Mouse (Mus musculus): ENCODE results near the gene Cit. TPM values are rescaled to one million over a fixed set of nuclear protein-coding genes. Genes with fewer than 3 reads are reported as not detected.

The Cit gene
- total and polyA plus RNA-seq, 3 experiments = 44.1 to 126 (median 69.8) TPM

DNA sequence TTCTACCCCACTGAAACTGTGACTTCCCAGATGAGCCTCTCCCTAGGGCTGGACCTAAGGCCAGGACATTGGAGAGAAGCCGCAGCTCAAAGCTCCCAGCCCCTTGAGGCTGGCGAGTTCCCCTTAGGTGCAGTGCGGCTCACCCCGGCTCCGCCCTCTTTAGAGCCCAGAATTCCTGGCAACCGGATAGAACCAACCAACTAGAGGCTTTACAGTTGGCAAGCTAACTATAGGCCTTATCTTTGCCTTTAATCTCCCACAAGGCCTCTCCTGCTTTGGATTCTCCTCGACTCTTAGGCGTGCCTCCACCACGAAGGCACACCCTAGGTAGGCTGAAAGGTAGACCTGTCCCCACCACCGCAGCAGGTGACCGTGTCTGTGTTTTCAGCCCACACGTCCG, 162.6 kb downstream of the Cit start:
- peaks cover 74% of the 10 kb centered on the region for H3K36me3 ChIP-seq (replicated peaks)
- peaks cover 27% of the 10 kb centered on the region for H3K4me1 ChIP-seq (ENCODE audit: insufficient read depth, low read depth, low read length)
- TF ChIP-seq GATA1 (IDR thresholded peaks at IDR 0.05; ENCODE audit: borderline replicate concordance, low read length) (no peak), GATA2 (IDR thresholded peaks at IDR 0.05; ENCODE audit: borderline replicate concordance, low read depth, low read length) (no peak)
- DNase-seq (ENCODE audit: low spot score) (no peak), ATAC-seq (ENCODE audit: extremely low read depth, insufficient number of reproducible peaks, low FRiP score, poor library complexity, severe bottlenecking) (no peak)
- no peaks in the 10 kb centered on the region for H3K9me3 ChIP-seq (replicated peaks)
- H3K27me3 ChIP-seq (ENCODE audit: insufficient read depth, low read length) = no peaks in the 10 kb centered on the region
- no peak overlapping the region for H3K4me3 ChIP-seq (ENCODE audit: low read depth, low read length)

DNA sequence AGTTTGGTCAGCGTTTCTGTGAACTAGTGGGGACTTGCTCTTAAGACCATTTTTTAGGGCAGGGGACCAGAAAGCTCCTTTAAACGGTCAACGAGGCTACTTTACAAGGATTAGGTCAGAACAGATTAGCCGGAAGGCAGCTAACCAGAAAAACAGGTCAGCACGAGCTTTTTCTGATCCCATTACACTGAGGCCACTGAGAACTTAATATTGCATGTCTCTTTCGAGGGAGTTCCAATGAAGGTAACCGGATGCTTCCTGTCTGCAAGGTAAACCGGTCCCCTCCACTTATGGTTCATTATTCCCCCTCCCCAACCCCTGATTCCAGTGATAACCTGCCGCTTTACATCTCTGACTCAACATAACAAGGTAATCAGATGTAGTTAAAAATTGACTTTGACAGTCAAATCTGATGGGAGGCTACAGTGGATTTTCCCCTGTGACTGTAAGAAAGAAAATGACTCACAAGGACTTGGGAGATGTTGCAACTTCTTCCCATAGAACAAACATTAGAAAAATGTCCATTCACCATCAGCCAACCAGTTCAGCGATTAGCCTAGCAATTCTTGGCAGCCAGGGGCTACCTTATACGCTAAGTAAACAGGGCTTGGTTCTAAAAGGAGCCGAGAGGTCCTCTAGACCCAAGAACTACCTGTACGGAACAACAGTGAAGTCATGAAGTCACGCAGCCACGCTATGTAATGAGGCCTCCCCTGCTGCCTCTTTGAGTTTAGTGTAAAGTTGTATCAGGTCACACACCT, 164.2 kb downstream of the Cit start:
- no peak overlapping the region for H3K4me3 ChIP-seq (ENCODE audit: low read depth, low read length)
- peaks cover 74% of the 10 kb centered on the region for H3K36me3 ChIP-seq (replicated peaks)
- no peaks in the 10 kb centered on the region for H3K9me3 ChIP-seq (replicated peaks)
- peaks cover 41% of the 10 kb centered on the region for H3K4me1 ChIP-seq (ENCODE audit: insufficient read depth, low read depth, low read length)
- no peaks in the 10 kb centered on the region for H3K27me3 ChIP-seq (ENCODE audit: insufficient read depth, low read length)
- TF ChIP-seq POLR2AphosphoS5 (IDR thresholded peaks at IDR 0.05; ENCODE audit: insufficient replicate concordance, low read depth, low read length) (no peak), GATA1 (IDR thresholded peaks at IDR 0.05; ENCODE audit: borderline replicate concordance, low read length) (no peak), CTCF (IDR thresholded peaks at IDR 0.05; ENCODE audit: low read depth, low read length) (no peak), TAL1 (conservative IDR thresholded peaks at IDR 0.05; ENCODE audit: low read depth, low read length) (no peak), GATA2 (IDR thresholded peaks at IDR 0.05; ENCODE audit: borderline replicate concordance, low read depth, low read length) (no peak)
- no peak for ATAC-seq (ENCODE audit: extremely low read depth, insufficient number of reproducible peaks, low FRiP score, poor library complexity, severe bottlenecking)
- DNase-seq (ENCODE audit: low spot score) = no peak

DNA sequence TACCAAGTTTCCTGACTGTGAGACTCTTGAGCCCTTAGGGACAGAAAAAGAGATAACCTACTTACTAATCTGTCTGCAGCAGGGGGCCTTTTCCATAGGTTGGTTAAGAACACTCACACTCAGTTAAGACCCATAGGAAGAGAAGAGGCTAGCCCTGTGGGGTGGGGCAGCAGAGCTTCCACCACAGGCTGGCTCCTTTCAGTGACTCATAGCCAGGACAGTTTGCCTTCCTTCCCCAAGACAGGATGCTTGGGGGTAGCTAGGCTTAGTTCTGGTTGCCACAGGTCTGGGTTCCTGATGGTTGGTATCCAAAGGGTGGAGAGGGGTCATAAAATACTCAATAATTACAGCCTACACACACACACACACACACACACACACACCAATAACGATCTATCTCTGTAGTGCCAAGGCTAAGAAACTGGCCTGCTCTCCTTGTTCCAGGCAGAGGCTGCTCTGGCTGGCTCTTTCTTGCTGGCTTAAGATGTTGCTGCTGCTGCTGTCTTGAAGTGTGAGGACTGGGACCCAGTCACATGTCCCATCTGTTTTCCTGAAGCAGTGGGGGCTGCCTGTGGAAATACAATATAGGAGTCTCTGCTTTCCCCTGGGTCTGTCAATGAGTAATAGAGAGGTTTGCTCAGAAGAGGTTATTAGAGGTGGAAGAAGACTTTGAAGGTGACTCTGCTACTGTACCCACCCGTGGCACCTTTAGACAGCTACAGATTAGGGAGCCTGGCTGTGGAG, 165.0 kb downstream of the Cit start:
- peaks cover 49% of the 10 kb centered on the region for H3K4me1 ChIP-seq (ENCODE audit: insufficient read depth, low read depth, low read length)
- no peaks in the 10 kb centered on the region for H3K27me3 ChIP-seq (ENCODE audit: insufficient read depth, low read length)
- no peak overlapping the region for H3K4me3 ChIP-seq (ENCODE audit: low read depth, low read length)
- H3K36me3 ChIP-seq (replicated peaks) = peaks cover 74% of the 10 kb centered on the region
- ATAC-seq (ENCODE audit: extremely low read depth, insufficient number of reproducible peaks, low FRiP score, poor library complexity, severe bottlenecking) (no peak), DNase-seq (ENCODE audit: low spot score) (no peak)
- TF ChIP-seq POLR2AphosphoS5 (IDR thresholded peaks at IDR 0.05; ENCODE audit: insufficient replicate concordance, low read depth, low read length) = no peak
- H3K9me3 ChIP-seq (replicated peaks) = no peaks in the 10 kb centered on the region

DNA sequence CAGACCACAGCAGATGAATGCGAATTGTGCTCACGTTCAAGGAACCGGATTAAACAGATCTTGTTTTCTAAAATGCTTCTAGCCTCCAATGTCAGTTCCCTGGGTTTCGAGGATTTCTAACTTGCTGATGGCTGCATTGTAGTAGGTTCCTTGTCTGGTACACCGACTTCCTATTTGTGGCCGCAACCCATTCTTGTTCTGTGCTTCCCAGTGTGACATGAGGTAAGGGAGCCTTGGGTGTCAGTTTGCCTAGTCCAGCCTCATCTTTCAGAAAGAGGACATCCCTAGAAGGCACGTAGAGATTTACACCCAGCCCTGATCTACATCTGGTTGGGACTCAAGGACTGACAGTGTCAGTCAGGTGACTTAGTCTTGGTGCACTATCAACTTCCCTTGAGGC, 166.6 kb downstream of the Cit start:
- Histone ChIP-seq H3K27me3 (ENCODE audit: insufficient read depth, low read length) (no peaks in the 10 kb centered on the region), H3K36me3 (replicated peaks) (peaks cover 76% of the 10 kb centered on the region), H3K4me1 (ENCODE audit: insufficient read depth, low read depth, low read length) (peaks cover 53% of the 10 kb centered on the region), H3K4me3 (ENCODE audit: low read depth, low read length) (no peak overlapping the region), H3K9me3 (replicated peaks) (no peaks in the 10 kb centered on the region)
- DNase-seq (ENCODE audit: low spot score) (no peak), ATAC-seq (ENCODE audit: extremely low read depth, insufficient number of reproducible peaks, low FRiP score, poor library complexity, severe bottlenecking) (no peak)
- no peak for TF ChIP-seq CTCF (IDR thresholded peaks at IDR 0.05; ENCODE audit: low read depth, low read length)
- no peak for TF ChIP-seq GATA1 (IDR thresholded peaks at IDR 0.05; ENCODE audit: borderline replicate concordance, low read length)
- no peak for TF ChIP-seq POLR2AphosphoS5 (IDR thresholded peaks at IDR 0.05; ENCODE audit: insufficient replicate concordance, low read depth, low read length)
- TF ChIP-seq GATA2 (IDR thresholded peaks at IDR 0.05; ENCODE audit: borderline replicate concordance, low read depth, low read length) = no peak
- TF ChIP-seq TAL1 (conservative IDR thresholded peaks at IDR 0.05; ENCODE audit: low read depth, low read length) = no peak

DNA sequence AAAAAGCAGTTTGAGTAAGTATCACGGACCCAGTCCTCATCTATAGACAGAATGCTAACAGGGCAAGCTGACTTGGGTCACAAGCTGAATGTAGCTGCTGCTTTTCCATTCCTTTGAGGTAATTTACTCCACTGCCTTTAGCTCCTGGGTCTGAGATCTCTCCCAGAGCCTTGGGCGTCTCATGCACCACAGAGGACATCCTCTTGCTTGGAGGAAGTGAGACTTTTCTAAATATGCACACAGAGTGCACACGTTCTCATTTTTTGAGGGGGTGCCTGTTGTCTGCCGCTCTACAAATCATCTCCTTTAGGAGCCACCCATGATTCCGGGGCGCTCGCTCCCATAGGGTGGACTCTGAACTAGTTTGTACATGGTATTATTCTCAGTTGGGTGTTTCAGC, 167.4 kb downstream of the Cit start:
- DNase-seq (ENCODE audit: low spot score) (no peak), ATAC-seq (ENCODE audit: extremely low read depth, insufficient number of reproducible peaks, low FRiP score, poor library complexity, severe bottlenecking) (no peak)
- Histone ChIP-seq H3K27me3 (ENCODE audit: insufficient read depth, low read length) (no peaks in the 10 kb centered on the region), H3K9me3 (replicated peaks) (no peaks in the 10 kb centered on the region), H3K4me1 (ENCODE audit: insufficient read depth, low read depth, low read length) (peaks cover 53% of the 10 kb centered on the region), H3K36me3 (replicated peaks) (peaks cover 76% of the 10 kb centered on the region), H3K4me3 (ENCODE audit: low read depth, low read length) (no peak overlapping the region)
- TF ChIP-seq GATA1 (IDR thresholded peaks at IDR 0.05; ENCODE audit: borderline replicate concordance, low read length) = no peak
- TF ChIP-seq CTCF (IDR thresholded peaks at IDR 0.05; ENCODE audit: low read depth, low read length) = no peak
- no peak for TF ChIP-seq POLR2AphosphoS5 (IDR thresholded peaks at IDR 0.05; ENCODE audit: insufficient replicate concordance, low read depth, low read length)
- TF ChIP-seq TAL1 (conservative IDR thresholded peaks at IDR 0.05; ENCODE audit: low read depth, low read length) = no peak
- TF ChIP-seq GATA2 (IDR thresholded peaks at IDR 0.05; ENCODE audit: borderline replicate concordance, low read depth, low read length) = no peak

DNA sequence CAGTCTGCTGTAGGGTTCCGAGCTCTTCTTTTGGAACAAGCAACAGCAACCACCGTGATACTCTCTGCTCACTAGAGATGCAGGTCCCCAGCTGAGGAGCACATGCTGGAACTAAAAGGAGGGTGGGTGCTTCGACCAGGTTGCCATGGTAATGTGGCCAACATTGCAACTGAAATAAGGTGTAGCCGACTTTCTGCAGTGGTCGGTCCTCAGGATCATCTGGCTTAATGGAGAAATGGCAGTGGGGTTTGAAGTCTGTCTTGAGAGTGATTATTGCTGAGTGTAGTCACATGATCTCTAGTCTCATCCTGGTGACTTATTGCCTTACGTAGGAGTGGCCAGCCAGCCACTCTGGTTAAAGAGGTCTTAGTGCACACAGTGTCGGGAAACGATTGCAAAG, 168.7 kb downstream of the Cit start:
- Histone ChIP-seq H3K36me3 (replicated peaks) (peaks cover 82% of the 10 kb centered on the region), H3K4me1 (ENCODE audit: insufficient read depth, low read depth, low read length) (peaks cover 61% of the 10 kb centered on the region), H3K4me3 (ENCODE audit: low read depth, low read length) (no peak overlapping the region; the same call in 1 of the 2 replicates), H3K27me3 (ENCODE audit: insufficient read depth, low read length) (no peaks in the 10 kb centered on the region), H3K9me3 (replicated peaks) (no peaks in the 10 kb centered on the region)
- DNase-seq (ENCODE audit: low spot score) (no peak), ATAC-seq (ENCODE audit: extremely low read depth, insufficient number of reproducible peaks, low FRiP score, poor library complexity, severe bottlenecking) (peak; percentile 18; the same call in 1 of the 2 replicates)
- no peak for TF ChIP-seq TAL1 (conservative IDR thresholded peaks at IDR 0.05; ENCODE audit: low read depth, low read length)
- 0 out of 2 replicates have a peak, but pooled peaks have one; percentile 56 for TF ChIP-seq POLR2AphosphoS5 (IDR thresholded peaks at IDR 0.05; ENCODE audit: insufficient replicate concordance, low read depth, low read length)

Measured in G1E (cell line).